Mouse (Mus musculus) neural tube, embryonic 12.5 days (tissue): ENCODE data around the gene Zyx. TPM values are rescaled to one million over a fixed set of nuclear protein-coding genes. Genes with fewer than 3 reads are reported as not detected.

Experiments used
- ATAC-seq: fragments of 200-750 bp; cut with Nextera tagmentation; 2 replicates; pipeline ENCODE4 v1.8.0; 2017; ENCODE audit warnings: low read depth, mild to moderate bottlenecking, moderate TSS enrichment, moderate library complexity; ENCODE audit not compliant: low FRiP score
- H3K27ac ChIP-seq: fragments of 300-500 bp; sonication (generic); 2 replicates; pipeline ENCODE4 v1.5.1; 2016
- H3K27me3 ChIP-seq: fragments of 300-500 bp; sonication (generic); replicated peaks from 2 replicates; pipeline ENCODE4 v1.6.1; 2016; ENCODE audit warnings: mild to moderate bottlenecking
- H3K36me3 ChIP-seq: fragments of 300-500 bp; sonication (generic); 2 replicates; pipeline ENCODE4 v1.6.1; 2016; ENCODE audit warnings: mild to moderate bottlenecking
- H3K4me1 ChIP-seq: fragments of 300-500 bp; sonication (generic); 2 replicates; pipeline ENCODE4 v1.6.1; 2016
- H3K4me2 ChIP-seq: fragments of 300-500 bp; sonication (generic); replicated peaks from 2 replicates; pipeline ENCODE4 v1.6.1; 2016; ENCODE audit warnings: mild to moderate bottlenecking
- H3K4me3 ChIP-seq: fragments of 300-500 bp; sonication (generic); 2 replicates; pipeline ENCODE4 v1.5.1; 2016
- H3K9ac ChIP-seq: fragments of 300-500 bp; sonication (generic); 2 replicates; pipeline ENCODE4 v1.6.1; 2016; ENCODE audit warnings: mild to moderate bottlenecking
- H3K9me3 ChIP-seq: fragments of 300-500 bp; sonication (generic); 2 replicates; pipeline ENCODE4 v1.6.1; 2016; ENCODE audit warnings: mild to moderate bottlenecking
- WGBS: fragments of 180-500 bp; shearing (Covaris S2); methylation state at CpG from one replicate; pipeline ENCODE4 v1.1.7; 2016; 5-methylcytosine and 5-hydroxymethylcytosine counted together
- polyA plus RNA-seq: library from polyadenylated mRNA; unstranded; fragments of >200 nt; fragmentation: Nextera tagmentation; extraction: Ambion mirVana; gene quantifications from 2 replicates; pipeline ENCODE4 v1.2.1, GENCODE M21; 2016

The Zyx gene
- polyA plus RNA-seq, 1 experiment from 2014 or later: 77.5 TPM

- Histone ChIP-seq H3K27ac (no peak overlapping the region), H3K4me2 (no peak overlapping the region), H3K27me3 (no peaks in the 10 kb centered on the region), H3K36me3 (no peaks in the 10 kb centered on the region), H3K4me1 (no peaks in the 10 kb centered on the region), H3K9me3 (no peaks in the 10 kb centered on the region), H3K9ac (no peak overlapping the region), H3K4me3 (no peak overlapping the region)
- ATAC-seq: no peak
- WGBS: 44% methylated on average over 2 of the region's 2 CpGs
Observed at GRCm38 (mm10) chr6:42391796-42392330, 42.4 kb downstream of the Zyx start.

- no peak overlapping the region for H3K9ac ChIP-seq
- H3K27ac ChIP-seq: no peak overlapping the region
- no peak for ATAC-seq
- 85% methylated on average over 9 of the region's 9 CpGs for whole genome bisulfite sequencing
- H3K4me2 ChIP-seq: no peak overlapping the region
- H3K27me3 ChIP-seq: no peaks in the 10 kb centered on the region
- H3K9me3 ChIP-seq: no peaks in the 10 kb centered on the region
- H3K36me3 ChIP-seq: no peaks in the 10 kb centered on the region
- no peaks in the 10 kb centered on the region for H3K4me1 ChIP-seq
- H3K4me3 ChIP-seq: no peak overlapping the region
Observed at GRCm38 (mm10) chr6:42395960-42396809, 46.8 kb downstream of the Zyx start.

- Histone ChIP-seq H3K27me3 (no peaks in the 10 kb centered on the region), H3K9ac (no peak overlapping the region), H3K27ac (no peak overlapping the region), H3K9me3 (no peaks in the 10 kb centered on the region), H3K4me2 (no peak overlapping the region), H3K4me1 (no peaks in the 10 kb centered on the region), H3K36me3 (no peaks in the 10 kb centered on the region), H3K4me3 (no peak overlapping the region)
- 76% methylated on average over 3 of the region's 3 CpGs for WGBS
- no peak for ATAC-seq
Observed at GRCm38 (mm10) chr6:42397041-42397657, 47.7 kb downstream of the Zyx start.

GRCm38 (mm10) chr6:42398285-42398684 is 48.9 kb downstream of the Zyx start:
- no peak for ATAC-seq
- Histone ChIP-seq H3K4me1 (no peaks in the 10 kb centered on the region), H3K4me3 (no peak overlapping the region), H3K27ac (no peak overlapping the region), H3K9me3 (no peaks in the 10 kb centered on the region), H3K4me2 (no peak overlapping the region), H3K9ac (no peak overlapping the region), H3K27me3 (no peaks in the 10 kb centered on the region), H3K36me3 (no peaks in the 10 kb centered on the region)
- whole genome bisulfite sequencing: 82% methylated on average over 3 of the region's 3 CpGs

GRCm38 (mm10) chr6:42398998-42399397 is 49.6 kb downstream of the Zyx start:
- Histone ChIP-seq H3K4me2 (no peak overlapping the region), H3K9me3 (no peaks in the 10 kb centered on the region), H3K9ac (no peak overlapping the region), H3K4me3 (no peak overlapping the region), H3K27me3 (no peaks in the 10 kb centered on the region), H3K27ac (no peak overlapping the region), H3K4me1 (no peaks in the 10 kb centered on the region), H3K36me3 (no peaks in the 10 kb centered on the region)
- WGBS: 90% methylated on average over 1 of the region's 1 CpGs
- ATAC-seq: no peak

- Histone ChIP-seq H3K4me1 (no peaks in the 10 kb centered on the region), H3K9ac (no peak within 1 kb of the TSS), H3K4me2 (no peak within 1 kb of the TSS), H3K27ac (no peak within 1 kb of the TSS), H3K4me3 (no peak within 1 kb of the TSS), H3K36me3 (no peaks in the 10 kb centered on the region), H3K9me3 (no peaks in the 10 kb centered on the region), H3K27me3 (no peaks in the 10 kb centered on the region)
- 78% methylated on average over 1 of the region's 1 CpGs for WGBS
- ATAC-seq: no peak
Observed at GRCm38 (mm10) chr6:42399938-42400337, 50.5 kb downstream of the Zyx start, which contains the start of gene Tas2r143. Tas2r143 (plus strand) TSS chr6:42400238.

GRCm38 (mm10) chr6:42405134-42405533 is 55.7 kb downstream of the Zyx start, which contains the start of gene Tas2r135:
Tas2r135 (plus strand) TSS chr6:42405434.
- H3K27ac ChIP-seq: no peak within 1 kb of the TSS
- H3K27me3 ChIP-seq: no peaks in the 10 kb centered on the region
- ATAC-seq: no peak
- H3K4me3 ChIP-seq: no peak within 1 kb of the TSS
- no peak within 1 kb of the TSS for H3K9ac ChIP-seq
- H3K4me1 ChIP-seq: no peaks in the 10 kb centered on the region
- WGBS: 85% methylated on average over 2 of the region's 2 CpGs
- H3K4me2 ChIP-seq: no peak within 1 kb of the TSS
- H3K9me3 ChIP-seq: no peaks in the 10 kb centered on the region
- no peaks in the 10 kb centered on the region for H3K36me3 ChIP-seq

Other genes with a start within 250 kb of the Zyx start
- not detected in 2 replicates for gene Tas2r139, start 208.7 kb upstream of the Zyx start, polyA plus RNA-seq
- not detected in 2 replicates for gene Tas2r144, start 134.3 kb upstream of the Zyx start, polyA plus RNA-seq
- gene Gstk1, start 103.7 kb upstream of the Zyx start, polyA plus RNA-seq: 16.3 and 17.3 TPM in 2 replicates
- gene Tmem139, start 87.7 kb upstream of the Zyx start, polyA plus RNA-seq: 0.44 and 0.70 TPM in 2 replicates
- gene Casp2, start 84.6 kb upstream of the Zyx start, polyA plus RNA-seq: 57.2 and 58.8 TPM in 2 replicates
- 1.5 and 1.9 TPM in 2 replicates for gene Clcn1, start 62.9 kb upstream of the Zyx start, polyA plus RNA-seq
- gene Fam131b, start 25.0 kb upstream of the Zyx start, polyA plus RNA-seq: 6.4 and 6.5 TPM in 2 replicates
- 0.96 and 1.3 TPM in 2 replicates for gene Epha1, start 23.6 kb downstream of the Zyx start, polyA plus RNA-seq
- gene Tas2r143, start 50.6 kb downstream of the Zyx start, polyA plus RNA-seq: not detected in 2 replicates
- not detected in 2 replicates for gene Tas2r135, start 55.8 kb downstream of the Zyx start, polyA plus RNA-seq
- gene Tas2r126, start 84.9 kb downstream of the Zyx start, polyA plus RNA-seq: not detected in 2 replicates
- gene Olfr458, start 115.6 kb downstream of the Zyx start, polyA plus RNA-seq: not detected in 2 replicates
- gene Olfr457, start 126.7 kb downstream of the Zyx start, polyA plus RNA-seq: not detected in 2 replicates
- not detected in 2 replicates for gene Olfr456, start 137.6 kb downstream of the Zyx start, polyA plus RNA-seq
- not detected in 2 replicates for gene Olfr455, start 198.0 kb downstream of the Zyx start, polyA plus RNA-seq
- not detected in 2 replicates for gene Tcaf3, start 248.1 kb downstream of the Zyx start, polyA plus RNA-seq